Mouse (Mus musculus): ENCODE measurements around the gene Ormdl3.

Ormdl3 gene

GRCm38 (mm10) chr11:98550311-98550974, 36.7 kb downstream of the Ormdl3 start:
- no peak for DNase-seq

GRCm38 (mm10) chr11:98549363-98549762, 37.8 kb downstream of the Ormdl3 start:
- DNase-seq: no peak

- no peak for DNase-seq
These were observed 39.9 kb downstream of the Ormdl3 start for GRCm38 (mm10) chr11:98547308-98547693.

- no peak for DNase-seq
These were observed 40.5 kb downstream of the Ormdl3 start for GRCm38 (mm10) chr11:98546529-98547307.

GRCm38 (mm10) chr11:98545711-98546231, 41.4 kb downstream of the Ormdl3 start, which contains the start of gene Ikzf3:
Gene Ikzf3 (minus strand): TSS chr11:98546031.
- peak; percentile 7 for DNase-seq

GRCm38 (mm10) chr11:98544890-98545677, 42.1 kb downstream of the Ormdl3 start:
- DNase-seq: no peak

- no peak for DNase-seq
These were observed 43.8 kb downstream of the Ormdl3 start for GRCm38 (mm10) chr11:98543414-98543813.

GRCm38 (mm10) chr11:98542553-98542952, 44.6 kb downstream of the Ormdl3 start:
- no peak for DNase-seq

- DNase-seq: no peak
These were observed 46.8 kb downstream of the Ormdl3 start for GRCm38 (mm10) chr11:98540319-98540718.

GRCm38 (mm10) chr11:98537480-98538034, 49.6 kb downstream of the Ormdl3 start:
- no peak for DNase-seq
